Mouse (Mus musculus): ENCODE measurements around the gene Muc2. TPM values are rescaled to one million over a fixed set of nuclear protein-coding genes. Genes with fewer than 3 reads are reported as not detected.

The Muc2 gene
- total and polyA plus RNA-seq, 3 experiments, result not detected

GRCm38 (mm10) chr7:141774855-141775254 is 84.7 kb downstream of the Muc2 start:
- Histone ChIP-seq H3K4me1 (ENCODE audit: control insufficient read depth in 1 of 2, insufficient read depth in 2 of 2) (peaks cover 0 to 10% of the 10 kb centered on the region in 2 experiments; a peak in 3 of 4 replicates), H3K79me2 (replicated peaks; ENCODE audit: control insufficient read depth, extremely low read depth, insufficient read depth, poor library complexity, severe bottlenecking) (no peaks in the 10 kb centered on the region), H3K27ac (ENCODE audit: insufficient read depth, low read depth) (no peak overlapping the region), H3K4me2 (ENCODE audit: insufficient read depth, low read depth, poor library complexity, severe bottlenecking) (no peak overlapping the region), H3K36me3 (replicated peaks in 1 of 2; ENCODE audit: control insufficient read depth in 1 of 2, insufficient read depth in 1 of 2, low read length in 1 of 2) (no peaks in the 10 kb centered on the region), H3K27me3 (replicated peaks) (peaks cover 93% of the 10 kb centered on the region), H3K9ac (ENCODE audit: insufficient read depth, low read depth) (no peak overlapping the region), H3K4me3 (replicated peaks in 1 of 3; ENCODE audit: low read depth in 2 of 3, low read length in 2 of 3, poor library complexity in 1 of 3) (no peak overlapping the region), H3K9me3 (replicated peaks; ENCODE audit: low read length) (peaks cover 6% of the 10 kb centered on the region)
- no peak for DNase-seq (ENCODE audit: extremely low read depth)
- in situ Hi-C loops (cut with MboI; ENCODE audit: low pct_ligation_motif_present, low pct_unique_long_range_greater_than_20kb, low sequenced_read_pairs) (loop anchor here (25.0 kb wide), 1 partner anchor 137 kb away; the partner anchor contains the start of gene Tollip), dilution Hi-C loops (cut with MboI; ENCODE audit: extremely low pct_ligation_motif_present, extremely low pct_unique_long_range_greater_than_20kb, low sequenced_read_pairs) (no loop called here)
- TF ChIP-seq MXI1 (IDR thresholded peaks at IDR 0.05; ENCODE audit: low read depth, low read length) (no peak), CHD1 (IDR thresholded peaks at IDR 0.05; ENCODE audit: low read depth, low read length) (no peak), KAT2A (IDR thresholded peaks at IDR 0.05; ENCODE audit: insufficient replicate concordance, low read length) (no peak)

- H3K4me1 ChIP-seq (ENCODE audit: control insufficient read depth in 1 of 2, insufficient read depth in 2 of 2), result peaks cover 0 to 10% of the 10 kb centered on the region in 2 experiments; a peak in 3 of 4 replicates
- H3K27ac ChIP-seq (ENCODE audit: insufficient read depth, low read depth), result no peak overlapping the region
- H3K9ac ChIP-seq (ENCODE audit: insufficient read depth, low read depth), result no peak overlapping the region
- no peak for TF ChIP-seq USF2 (conservative IDR thresholded peaks at IDR 0.05; ENCODE audit: low read depth, low read length)
- H3K4me2 ChIP-seq (ENCODE audit: insufficient read depth, low read depth, poor library complexity, severe bottlenecking), result no peak overlapping the region
- no peaks in the 10 kb centered on the region for H3K36me3 ChIP-seq (replicated peaks in 1 of 2; ENCODE audit: control insufficient read depth in 1 of 2, insufficient read depth in 1 of 2, low read length in 1 of 2)
- H3K9me3 ChIP-seq (replicated peaks; ENCODE audit: low read length), result peaks cover 6% of the 10 kb centered on the region
- in situ Hi-C loops (cut with MboI; ENCODE audit: low pct_ligation_motif_present, low pct_unique_long_range_greater_than_20kb, low sequenced_read_pairs), result no loop called here
- H3K27me3 ChIP-seq (replicated peaks), result peaks cover 93% of the 10 kb centered on the region
- no peak for DNase-seq (ENCODE audit: extremely low read depth)
- dilution Hi-C loops (cut with MboI; ENCODE audit: extremely low pct_ligation_motif_present, extremely low pct_unique_long_range_greater_than_20kb, low sequenced_read_pairs), result no loop called here
- H3K79me2 ChIP-seq (replicated peaks; ENCODE audit: control insufficient read depth, extremely low read depth, insufficient read depth, poor library complexity, severe bottlenecking), result no peaks in the 10 kb centered on the region
- no peak overlapping the region for H3K4me3 ChIP-seq (replicated peaks in 1 of 3; ENCODE audit: low read depth in 2 of 3, low read length in 2 of 3, poor library complexity in 1 of 3)
Observed at GRCm38 (mm10) chr7:141776199-141776598, 86.1 kb downstream of the Muc2 start.

- DNase-seq (ENCODE audit: extremely low read depth), result no peak
- dilution Hi-C loops (cut with MboI; ENCODE audit: extremely low pct_ligation_motif_present, extremely low pct_unique_long_range_greater_than_20kb, low sequenced_read_pairs), result no loop called here
- no peak within 1 kb of the TSS for H3K4me3 ChIP-seq (replicated peaks in 1 of 3; ENCODE audit: low read depth in 2 of 3, low read length in 2 of 3, poor library complexity in 1 of 3)
- no peak for TF ChIP-seq E2F4 (IDR thresholded peaks at IDR 0.05; ENCODE audit: insufficient replicate concordance, low read depth, low read length)
- no peak for TF ChIP-seq BHLHE40 (IDR thresholded peaks at IDR 0.05; ENCODE audit: low read depth, low read length)
- TF ChIP-seq MEF2A (IDR thresholded peaks at IDR 0.05; ENCODE audit: borderline replicate concordance, low read depth, low read length), result no peak
- TF ChIP-seq ELF1 (IDR thresholded peaks at IDR 0.05; ENCODE audit: low read depth, low read length), result no peak
- TF ChIP-seq USF1 (IDR thresholded peaks at IDR 0.05; ENCODE audit: low read depth, low read length), result no peak
- no peak for TF ChIP-seq MXI1 (IDR thresholded peaks at IDR 0.05; ENCODE audit: low read depth, low read length)
- no peak for TF ChIP-seq PAX5 (IDR thresholded peaks at IDR 0.05; ENCODE audit: low read length)
- TF ChIP-seq MYC (IDR thresholded peaks at IDR 0.05; ENCODE audit: low read depth, low read length), result no peak
- no peak for TF ChIP-seq TCF12 (IDR thresholded peaks at IDR 0.05; ENCODE audit: low read depth, low read length)
- H3K4me1 ChIP-seq (ENCODE audit: control insufficient read depth in 1 of 2, insufficient read depth in 2 of 2), result no peaks in the 10 kb centered on the region
- in situ Hi-C loops (cut with MboI; ENCODE audit: low pct_ligation_motif_present, low pct_unique_long_range_greater_than_20kb, low sequenced_read_pairs), result no loop called here
- no peaks in the 10 kb centered on the region for H3K36me3 ChIP-seq (replicated peaks in 1 of 2; ENCODE audit: control insufficient read depth in 1 of 2, insufficient read depth in 1 of 2, low read length in 1 of 2)
- H3K27ac ChIP-seq (ENCODE audit: insufficient read depth, low read depth), result no peak within 1 kb of the TSS
- no peak within 1 kb of the TSS for H3K9ac ChIP-seq (ENCODE audit: insufficient read depth, low read depth)
- H3K79me2 ChIP-seq (replicated peaks; ENCODE audit: control insufficient read depth, extremely low read depth, insufficient read depth, poor library complexity, severe bottlenecking), result no peaks in the 10 kb centered on the region
- H3K4me2 ChIP-seq (ENCODE audit: insufficient read depth, low read depth, poor library complexity, severe bottlenecking), result no peak within 1 kb of the TSS
- no peaks in the 10 kb centered on the region for H3K9me3 ChIP-seq (replicated peaks; ENCODE audit: low read length)
- peaks cover 99% of the 10 kb centered on the region for H3K27me3 ChIP-seq (replicated peaks)
Observed at GRCm38 (mm10) chr7:141788677-141789452, 98.7 kb downstream of the Muc2 start, which contains the start of gene Muc5ac. TSS of gene Muc5ac (plus strand) at chr7:141788972.
